Mouse (Mus musculus) bone marrow macrophage, adult 2 months (primary cell): ENCODE results near the gene Cd33. TPM values are rescaled to one million over a fixed set of nuclear protein-coding genes. Genes with fewer than 3 reads are reported as not detected.
A peak's percentile ranks its signal among the peaks of the same experiment; 100 is the strongest.

Experiments used
- H3K27ac ChIP-seq: 2 replicates; pipeline ENCODE4 v1.5.1; 2012; ENCODE audit warnings: low read depth, low read length; ENCODE audit not compliant: insufficient read depth
- H3K4me1 ChIP-seq: 2 replicates; pipeline ENCODE4 v1.6.1; 2012; ENCODE audit warnings: low read length; ENCODE audit not compliant: control insufficient read depth, insufficient read depth
- H3K4me3 ChIP-seq: 2 replicates; pipeline ENCODE4 v1.5.1; 2012; ENCODE audit warnings: mild to moderate bottlenecking, low read length, moderate library complexity; ENCODE audit not compliant: insufficient read depth
- CTCF ChIP-seq: IDR thresholded peaks from 2 replicates; pipeline ENCODE4 v1.5.1; 2012; ENCODE audit warnings: low read depth, mild to moderate bottlenecking, low read length, moderate library complexity
- POLR2A ChIP-seq: IDR thresholded peaks from 2 replicates; pipeline ENCODE4 v1.6.1; 2012; ENCODE audit warnings: mild to moderate bottlenecking, low read depth, low read length, borderline replicate concordance
- polyA plus RNA-seq: library from polyadenylated mRNA; stranded (reverse); fragments of >200 nt; gene quantifications from 2 replicates; pipeline ENCODE4 v1.2.4, GENCODE M21; 2012; ENCODE audit not compliant: missing spikeins, insufficient read depth, insufficient read length

Gene Cd33
- polyA plus RNA-seq, 1 experiment = 54.9 TPM

DNA sequence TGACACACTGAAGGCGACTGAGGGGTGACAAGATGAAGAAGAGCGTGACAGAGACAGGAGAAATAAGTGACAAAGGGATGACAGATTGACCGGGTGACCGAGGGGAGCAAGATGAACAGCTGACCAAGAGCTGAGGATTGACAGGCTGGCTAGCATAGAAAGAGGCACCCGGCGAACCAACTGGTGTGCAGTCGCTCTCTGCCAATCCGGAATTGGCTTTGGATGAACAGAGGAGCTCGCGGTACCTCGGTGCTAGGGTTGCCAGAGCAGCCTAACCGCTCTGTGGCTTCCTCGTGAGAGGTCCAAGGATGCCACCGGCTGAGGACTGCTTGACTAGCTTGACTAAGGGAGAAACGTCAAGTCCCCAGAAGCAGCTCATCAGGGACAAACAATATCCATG, 25.9 kb downstream of the Cd33 start:
- no peak for TF ChIP-seq POLR2A
- no peak for TF ChIP-seq CTCF
- Histone ChIP-seq H3K4me1 (no peaks in the 10 kb centered on the region), H3K27ac (no peak overlapping the region), H3K4me3 (no peak overlapping the region)

GRCm38 (mm10) chr7:43515076-43515475, 29.2 kb downstream of the Cd33 start:
- TF ChIP-seq CTCF (no peak), POLR2A (no peak)
- H3K27ac ChIP-seq = no peak overlapping the region
- H3K4me1 ChIP-seq = peaks cover 12% of the 10 kb centered on the region
- H3K4me3 ChIP-seq = no peak overlapping the region

DNA sequence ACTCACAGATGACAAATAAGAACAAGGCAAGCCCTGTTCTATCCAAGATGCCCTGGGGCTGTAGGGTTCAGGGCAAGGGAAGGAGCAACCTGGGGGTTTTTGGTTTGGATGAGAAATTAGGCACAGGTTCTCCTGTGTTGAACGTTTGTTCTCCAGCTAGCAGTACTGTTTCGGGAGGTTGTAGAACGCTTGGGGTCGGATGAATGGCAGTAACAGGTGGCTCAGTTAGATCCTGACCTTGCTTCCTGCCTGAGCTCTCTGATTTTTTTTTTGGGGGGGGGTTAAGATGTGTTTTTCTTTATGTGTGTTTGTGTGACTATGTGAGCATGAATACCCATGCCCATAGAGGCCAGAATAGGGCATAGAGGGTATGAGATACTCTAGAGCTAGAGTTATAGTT, 31.7 kb downstream of the Cd33 start:
- Histone ChIP-seq H3K4me1 (peaks cover 12% of the 10 kb centered on the region), H3K4me3 (no peak overlapping the region), H3K27ac (no peak overlapping the region)
- TF ChIP-seq POLR2A = no peak
- no peak for TF ChIP-seq CTCF

- Histone ChIP-seq H3K27ac (no peak overlapping the region), H3K4me1 (peaks cover 12% of the 10 kb centered on the region), H3K4me3 (no peak overlapping the region)
- TF ChIP-seq CTCF (no peak), POLR2A (no peak)
These were observed 32.3 kb downstream of the Cd33 start for GRCm38 (mm10) chr7:43511707-43512478.

GRCm38 (mm10) chr7:43495343-43496021, 48.7 kb downstream of the Cd33 start:
- Histone ChIP-seq H3K4me1 (peaks cover 5% of the 10 kb centered on the region; the same call in 1 of the 2 replicates), H3K4me3 (no peak overlapping the region), H3K27ac (no peak overlapping the region)
- TF ChIP-seq CTCF (peak; percentile 64), POLR2A (no peak)

- TF ChIP-seq CTCF (no peak), POLR2A (no peak)
- H3K4me1 ChIP-seq = no peaks in the 10 kb centered on the region
- no peak overlapping the region for H3K27ac ChIP-seq
- no peak overlapping the region for H3K4me3 ChIP-seq
These were observed 53.4 kb downstream of the Cd33 start for GRCm38 (mm10) chr7:43490861-43491260.

DNA sequence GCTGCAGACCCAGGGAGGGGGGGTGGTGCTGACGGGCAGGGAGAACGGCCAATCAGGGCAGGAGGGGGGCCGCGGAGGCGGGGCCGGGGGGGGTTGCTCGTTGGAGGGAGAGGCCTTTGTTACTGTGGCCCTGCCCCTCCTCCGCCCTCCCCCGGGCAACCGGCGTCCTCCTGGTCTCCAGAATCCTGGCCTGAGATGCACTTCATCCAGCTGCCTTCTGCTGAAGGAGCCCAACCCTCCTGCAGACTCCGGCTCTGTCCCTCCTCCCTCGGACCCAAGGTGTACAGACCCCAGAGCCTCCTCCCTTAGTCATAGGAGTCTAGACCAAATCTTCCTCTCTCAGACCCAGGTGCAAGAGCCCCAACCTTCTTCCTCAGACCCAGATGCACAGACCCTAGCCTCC, 54.0 kb downstream of the Cd33 start:
- Histone ChIP-seq H3K4me3 (no peak overlapping the region), H3K4me1 (no peaks in the 10 kb centered on the region), H3K27ac (no peak overlapping the region)
- TF ChIP-seq POLR2A = no peak
- TF ChIP-seq CTCF = no peak

- no peaks in the 10 kb centered on the region for H3K4me1 ChIP-seq
- no peak within 1 kb of the TSS for H3K27ac ChIP-seq
- H3K4me3 ChIP-seq = no peak within 1 kb of the TSS
- no peak for TF ChIP-seq CTCF
- TF ChIP-seq POLR2A = no peak
These were observed 54.5 kb downstream of the Cd33 start, which contains the start of gene Iglon5 for GRCm38 (mm10) chr7:43489631-43490125. Gene Iglon5 (minus strand): TSS chr7:43490075.

DNA sequence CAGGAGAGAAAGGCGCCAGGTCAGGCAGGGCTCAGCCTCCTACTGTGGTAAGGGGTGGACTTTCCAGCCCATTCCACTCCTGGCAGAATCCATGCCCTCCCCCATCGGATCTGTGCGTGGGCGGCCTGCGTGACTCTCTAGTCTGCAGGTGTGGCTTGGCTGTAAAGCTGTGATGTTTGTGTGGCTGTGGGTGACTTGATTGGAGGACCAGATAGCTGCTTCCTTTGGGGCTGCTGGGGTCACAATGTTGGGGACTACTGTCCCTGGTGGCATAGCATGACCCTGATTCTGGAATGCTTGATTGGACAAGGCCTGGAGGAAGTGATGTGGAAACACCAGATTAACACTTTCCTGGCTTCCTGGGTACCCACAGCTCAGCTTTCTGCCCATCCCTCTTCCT, 55.6 kb downstream of the Cd33 start:
- Histone ChIP-seq H3K27ac (no peak overlapping the region), H3K4me3 (no peak overlapping the region), H3K4me1 (no peaks in the 10 kb centered on the region)
- no peak for TF ChIP-seq POLR2A
- no peak for TF ChIP-seq CTCF

DNA sequence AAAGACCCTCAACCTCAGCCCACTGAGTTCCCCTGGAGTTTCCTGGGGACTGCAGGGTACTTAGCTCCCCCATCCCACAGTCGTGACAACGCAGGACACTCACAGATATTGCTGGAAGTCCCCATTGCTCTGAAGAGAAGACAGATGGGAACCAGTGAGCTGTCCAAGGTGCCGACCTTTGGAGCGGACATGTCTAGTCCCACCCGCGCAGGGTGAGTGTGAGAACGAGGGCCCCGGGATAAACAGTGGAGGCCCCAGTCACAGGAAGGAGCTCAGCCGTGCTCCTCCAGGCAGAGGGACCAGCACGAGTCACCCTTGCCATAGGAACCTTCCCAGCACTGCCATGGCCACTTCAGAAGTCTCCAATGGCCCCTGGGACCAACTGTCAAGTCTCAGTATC, 61.0 kb downstream of the Cd33 start:
- TF ChIP-seq POLR2A (no peak), CTCF (no peak)
- Histone ChIP-seq H3K4me3 (no peak overlapping the region), H3K4me1 (peaks cover 28% of the 10 kb centered on the region), H3K27ac (no peak overlapping the region)
